Mouse (Mus musculus): ENCODE results near the gene Ikzf1. TPM values are rescaled to one million over a fixed set of nuclear protein-coding genes. Genes with fewer than 3 reads are reported as not detected.

The Ikzf1 gene
- total RNA-seq (2021) = 1 to 10 TPM in 1 of 2 experiments, under 1 TPM in 1; 0.32 to 2.4 TPM
- long read RNA-seq, experiment 1 = 0 reads
- long read RNA-seq, experiment 2 = 0 reads

DNA sequence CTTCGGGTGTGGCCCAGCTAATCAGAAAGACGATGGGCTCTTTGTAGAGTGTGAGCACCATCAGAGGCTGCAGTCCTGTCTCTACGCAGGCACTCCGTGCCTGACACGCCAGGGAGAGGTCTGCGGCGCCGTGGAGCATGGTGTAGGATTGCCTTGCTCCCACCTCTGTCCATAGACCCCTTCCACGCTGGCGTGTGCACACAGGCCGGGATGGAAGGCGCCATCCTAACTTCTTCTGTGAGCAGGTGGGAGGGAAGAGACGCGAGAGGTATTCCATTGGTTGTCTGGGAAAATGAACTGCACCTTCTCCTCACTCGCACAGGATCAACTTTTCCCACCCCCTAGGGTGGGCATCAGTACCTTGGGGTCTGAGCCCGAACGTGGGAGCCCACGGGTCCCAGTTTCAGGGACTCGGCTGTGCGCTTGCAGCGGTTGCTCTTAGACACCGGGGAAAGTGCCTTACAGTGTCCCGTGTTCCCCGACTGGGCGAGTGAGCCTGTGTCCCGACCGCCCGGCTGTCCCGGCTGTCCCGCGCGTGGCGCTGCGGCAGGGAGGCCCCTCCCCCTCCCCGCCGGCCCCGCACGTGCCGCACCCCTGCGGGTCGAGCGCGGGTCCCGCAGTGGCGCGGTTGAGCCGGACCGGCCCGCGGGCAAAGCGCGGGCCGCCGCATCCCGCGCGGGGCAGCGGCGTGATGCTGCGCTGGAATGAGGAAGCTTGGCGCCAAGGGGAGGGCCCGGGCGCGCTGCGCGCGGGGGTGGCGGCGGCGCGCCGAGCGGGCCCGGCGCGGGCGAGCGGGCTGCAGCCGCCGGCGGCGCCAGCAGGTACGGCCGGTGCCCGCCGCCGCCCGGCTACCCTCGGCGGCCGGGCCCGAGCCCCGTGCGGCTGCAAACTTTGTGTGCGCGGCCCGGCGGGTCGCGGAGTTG, at the start of gene Ikzf1:
Gene Ikzf1, plus strand, starts transcription at position 74 of the 923 bp plus-strand sequence.
- intact Hi-C loops (cut with DNase I) = no loop called here
- no peak for DNase-seq

GRCm38 (mm10) chr11:11644303-11644702, 40.5 kb upstream of the Ikzf1 start:
- no peak for DNase-seq
- intact Hi-C loops (cut with DNase I) = no loop called here

DNA sequence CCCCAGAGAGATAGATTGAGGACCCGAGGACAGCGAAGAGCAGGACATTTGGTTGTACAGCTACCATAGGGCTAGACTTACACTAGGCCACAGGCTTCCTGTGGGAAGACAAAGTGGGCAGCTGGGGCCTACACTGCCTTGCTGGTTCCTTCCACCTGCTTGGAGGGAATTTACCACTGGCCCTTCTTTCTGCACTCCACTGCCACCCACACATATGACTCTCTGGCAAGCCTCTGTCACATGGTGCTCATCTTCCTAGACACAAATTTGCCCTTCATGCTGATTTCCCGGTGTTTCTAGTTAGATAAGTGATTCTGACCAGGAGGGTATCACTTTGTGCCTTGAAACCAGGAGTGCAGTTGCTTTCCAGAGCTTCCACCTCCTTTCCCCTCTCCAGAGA, 28.4 kb upstream of the Ikzf1 start:
- no peak for DNase-seq
- intact Hi-C loops (cut with DNase I) = no loop called here

GRCm38 (mm10) chr11:11656995-11657530, 27.7 kb upstream of the Ikzf1 start:
- intact Hi-C loops (cut with DNase I) = no loop called here
- DNase-seq = no peak

DNA sequence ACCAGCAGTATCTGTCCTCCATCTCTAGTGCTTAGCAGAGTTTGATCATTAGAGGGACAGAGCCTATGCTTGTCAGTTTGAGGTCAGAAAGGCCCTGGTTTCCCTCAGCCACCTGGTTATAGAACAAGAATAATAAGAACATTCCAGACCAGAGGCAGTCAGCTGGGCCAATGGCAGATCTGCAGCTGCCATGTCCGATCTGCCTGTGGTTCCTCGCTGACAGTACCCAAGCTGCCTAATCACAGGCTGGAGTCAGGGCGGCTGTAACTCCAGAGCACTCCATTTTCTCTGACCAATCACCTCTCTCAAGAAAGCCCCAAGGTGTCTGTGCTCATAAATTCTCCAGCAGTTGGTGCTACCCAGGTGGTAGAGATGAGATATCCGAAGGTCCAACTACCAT, 27.2 kb upstream of the Ikzf1 start:
- DNase-seq = no peak
- intact Hi-C loops (cut with DNase I) = no loop called here

DNA sequence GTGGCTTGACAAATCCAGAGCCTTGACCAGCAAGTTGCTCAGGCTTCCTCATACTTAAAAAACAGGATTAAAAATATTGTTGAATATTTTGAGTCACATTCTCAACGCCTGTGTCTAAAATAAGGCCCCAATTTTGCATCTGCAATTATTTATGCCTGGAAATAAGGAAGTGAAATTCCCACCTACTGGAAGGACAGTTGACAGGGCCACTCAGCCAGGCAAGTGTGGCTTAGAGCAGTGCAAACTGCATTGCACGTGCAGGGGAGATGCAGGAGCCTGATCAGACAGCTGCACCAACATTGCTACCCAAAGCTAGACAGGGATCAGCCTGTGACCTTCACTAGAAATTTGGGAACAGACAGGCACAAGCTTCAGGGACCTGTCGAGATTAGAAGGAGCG, 26.0 kb upstream of the Ikzf1 start:
- intact Hi-C loops (cut with DNase I) = no loop called here
- no peak for DNase-seq

DNA sequence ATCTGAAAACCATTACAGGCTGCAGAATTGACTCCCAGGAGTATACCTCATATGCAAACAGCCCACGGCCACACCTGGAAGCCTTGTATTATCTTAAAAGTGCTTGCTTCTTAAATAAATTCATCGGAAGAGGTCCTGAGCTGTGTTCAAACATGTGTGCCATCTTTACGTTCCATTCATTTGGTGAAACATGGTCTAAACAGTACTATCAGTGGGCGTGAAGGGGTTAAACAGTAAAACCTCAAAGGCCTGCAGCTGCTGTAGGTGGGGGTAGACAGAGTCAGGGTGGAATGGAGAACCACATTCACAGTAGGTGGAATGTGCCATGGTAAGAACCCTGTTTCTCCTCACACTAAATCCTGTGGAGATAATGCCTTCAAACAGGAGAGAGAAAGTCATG, 24.2 kb upstream of the Ikzf1 start:
- no peak for DNase-seq
- intact Hi-C loops (cut with DNase I) = no loop called here

DNA sequence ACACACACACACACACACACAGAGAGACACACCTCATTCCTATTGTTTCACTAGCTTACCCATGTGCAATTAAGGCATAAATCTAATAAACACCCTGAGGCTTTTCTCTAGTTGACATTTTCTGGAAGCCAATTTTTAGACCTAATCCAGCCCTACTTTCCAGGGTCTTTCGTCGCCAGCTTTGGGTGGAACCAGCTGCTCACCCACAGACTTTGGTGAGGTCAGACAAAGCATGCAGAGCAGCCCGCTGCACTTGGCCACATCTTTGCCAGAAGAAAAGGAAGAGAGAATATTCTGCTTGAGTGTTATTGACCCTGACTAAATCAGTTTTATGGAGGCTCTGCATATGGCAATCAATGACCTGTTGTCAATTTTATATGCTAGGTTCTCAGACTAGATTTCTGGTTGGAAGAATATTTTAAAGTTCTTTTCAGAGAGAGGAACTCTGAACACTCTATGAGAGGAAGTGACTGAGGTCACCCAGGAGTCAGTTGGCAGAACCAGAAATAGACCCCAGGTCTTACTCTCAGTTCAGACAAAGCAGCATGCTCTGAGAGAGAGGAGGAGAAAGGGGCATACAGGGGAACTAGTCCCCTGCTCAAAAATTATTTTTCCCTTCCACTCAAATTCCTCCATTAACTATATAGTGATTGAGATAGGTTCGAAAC, 17.4 kb upstream of the Ikzf1 start:
- intact Hi-C loops (cut with DNase I) = no loop called here
- no peak for DNase-seq

DNA sequence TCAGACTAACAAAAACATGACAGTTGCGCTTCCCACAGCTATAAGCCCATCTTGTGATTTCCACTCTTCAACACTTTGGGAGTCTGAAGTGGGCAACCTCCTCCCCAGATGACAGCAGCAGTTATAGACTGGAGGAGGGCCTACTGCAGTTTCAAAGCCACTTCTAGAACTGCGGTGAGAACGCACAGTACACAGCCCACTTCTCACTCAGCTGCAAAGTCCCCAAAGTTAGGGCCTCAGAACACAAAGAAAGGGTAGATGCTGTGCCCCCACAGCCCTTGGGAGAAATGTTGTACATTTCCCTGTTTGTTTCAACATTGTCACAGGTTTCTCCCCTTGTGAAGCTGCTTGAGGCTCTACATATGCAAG, 16.9 kb upstream of the Ikzf1 start:
- intact Hi-C loops (cut with DNase I) = no loop called here
- no peak for DNase-seq

DNA sequence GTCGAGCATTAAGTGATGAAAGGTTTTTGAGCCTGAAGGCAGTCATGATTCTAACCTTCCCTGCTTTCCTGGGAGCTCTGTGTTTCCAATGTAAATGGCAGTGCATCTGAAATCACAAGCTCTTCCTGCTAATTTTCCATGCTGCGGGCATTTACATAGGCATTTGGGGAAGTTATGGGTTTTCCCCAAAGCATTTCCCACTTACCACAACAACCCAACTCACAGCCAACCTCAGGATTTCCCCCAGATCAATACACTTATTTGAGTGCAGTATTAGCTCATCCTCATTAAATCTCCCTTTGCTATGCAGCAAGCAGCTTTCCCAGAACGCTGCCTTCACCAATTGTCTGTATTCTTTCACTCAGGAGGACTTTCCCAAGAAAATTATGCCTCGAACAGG, 11.8 kb upstream of the Ikzf1 start:
- intact Hi-C loops (cut with DNase I) = no loop called here
- no peak for DNase-seq

- intact Hi-C loops (cut with DNase I) = no loop called here
- no peak for DNase-seq
Measured at GRCm38 (mm10) chr11:11675063-11675462, 9.7 kb upstream of the Ikzf1 start.

DNA sequence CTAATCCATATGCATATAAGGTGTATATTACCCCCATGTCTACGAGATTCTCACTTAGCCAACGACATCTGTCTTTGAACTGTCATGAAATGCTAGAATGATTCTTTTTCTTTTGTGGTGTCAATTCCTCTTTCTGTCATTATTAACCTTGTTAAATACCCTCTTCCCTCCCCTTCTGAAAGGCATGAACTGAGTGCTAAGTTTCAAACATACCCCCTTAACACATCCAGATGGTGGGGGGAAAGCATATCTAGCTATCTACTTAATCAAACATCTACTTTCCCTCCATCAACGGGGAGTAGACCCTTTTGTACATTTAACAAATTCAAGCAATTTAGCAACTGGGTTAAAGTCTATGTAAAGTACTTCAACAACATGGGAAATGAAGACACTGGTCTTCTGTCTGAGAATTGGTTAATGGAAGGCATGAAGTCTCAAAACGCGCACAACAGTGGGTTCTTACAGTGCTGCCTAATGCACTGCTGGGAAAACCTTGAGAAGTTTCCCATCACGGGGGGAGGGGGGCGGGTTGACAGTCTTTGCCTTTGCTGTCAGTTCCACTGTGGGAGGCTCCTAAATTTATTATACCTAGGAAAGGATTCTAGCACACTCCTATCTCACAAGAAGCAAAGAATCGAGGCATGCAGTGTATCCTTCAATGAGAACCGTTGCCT, 8.6 kb upstream of the Ikzf1 start:
- no peak for DNase-seq
- intact Hi-C loops (cut with DNase I) = no loop called here

DNA sequence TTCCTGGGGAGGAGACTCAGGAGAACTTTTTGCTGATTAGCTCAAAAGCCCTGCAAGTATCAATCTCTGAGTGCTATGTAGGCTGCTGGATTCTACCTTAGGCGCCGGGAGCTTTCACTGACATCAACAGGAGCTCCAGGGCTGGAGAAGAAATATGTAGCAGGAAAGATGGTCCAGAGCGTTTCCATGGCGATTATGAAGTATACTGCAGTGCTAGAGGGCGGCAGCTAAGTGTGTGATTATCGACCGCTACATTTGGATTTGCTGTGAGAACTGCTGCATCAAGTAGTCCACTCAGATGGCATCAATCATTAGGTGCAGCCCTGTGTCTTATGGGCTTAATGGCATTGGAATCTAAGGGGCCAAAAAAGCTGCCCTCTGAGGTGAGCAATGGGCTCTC, 7.6 kb upstream of the Ikzf1 start:
- DNase-seq = no peak
- intact Hi-C loops (cut with DNase I) = no loop called here

GRCm38 (mm10) chr11:11678972-11679371, 5.8 kb upstream of the Ikzf1 start:
- DNase-seq = no peak
- intact Hi-C loops (cut with DNase I) = no loop called here

- intact Hi-C loops (cut with DNase I) = no loop called here
Measured at GRCm38 (mm10) chr11:11684056-11684929, 510 bp upstream of the Ikzf1 start.

DNA sequence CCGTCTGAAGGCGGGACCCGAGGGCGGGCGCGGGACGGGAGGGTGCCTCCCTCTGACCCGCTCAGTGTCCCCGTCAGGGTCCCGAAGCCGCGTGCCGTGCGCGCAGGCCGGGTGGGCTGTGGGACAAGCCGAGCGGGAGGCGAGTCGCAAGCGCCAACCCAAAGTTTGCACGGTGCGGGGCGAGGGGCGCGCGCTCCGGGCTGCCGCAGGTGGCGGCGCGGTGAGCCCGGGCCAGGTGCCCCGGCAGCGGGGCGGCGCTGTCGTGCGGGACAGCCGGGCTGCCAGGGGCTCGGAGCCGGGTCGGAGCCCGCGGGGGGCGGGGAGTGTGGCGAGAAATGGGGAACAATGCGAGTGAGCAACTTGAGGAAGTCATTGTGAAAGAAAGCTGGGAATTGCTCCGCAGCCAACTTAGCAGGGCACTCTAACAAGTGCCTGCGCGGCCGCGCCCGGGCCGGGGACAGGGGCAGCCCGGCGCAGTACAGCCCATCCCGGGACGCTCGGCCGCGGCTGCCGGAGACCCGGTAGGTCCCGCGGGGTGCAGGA, 1.1 kb downstream of the Ikzf1 start:
- intact Hi-C loops (cut with DNase I) = no loop called here
- DNase-seq = peak; percentile 34 to 38

More at GRCm38 (mm10) chr11:11684056-11684929, 510 bp upstream of the Ikzf1 start:
- no peak for DNase-seq

- intact Hi-C loops (cut with DNase I) = no loop called here
- no peak for DNase-seq
Measured at GRCm38 (mm10) chr11:11686569-11687051, 1.8 kb downstream of the Ikzf1 start.

DNA sequence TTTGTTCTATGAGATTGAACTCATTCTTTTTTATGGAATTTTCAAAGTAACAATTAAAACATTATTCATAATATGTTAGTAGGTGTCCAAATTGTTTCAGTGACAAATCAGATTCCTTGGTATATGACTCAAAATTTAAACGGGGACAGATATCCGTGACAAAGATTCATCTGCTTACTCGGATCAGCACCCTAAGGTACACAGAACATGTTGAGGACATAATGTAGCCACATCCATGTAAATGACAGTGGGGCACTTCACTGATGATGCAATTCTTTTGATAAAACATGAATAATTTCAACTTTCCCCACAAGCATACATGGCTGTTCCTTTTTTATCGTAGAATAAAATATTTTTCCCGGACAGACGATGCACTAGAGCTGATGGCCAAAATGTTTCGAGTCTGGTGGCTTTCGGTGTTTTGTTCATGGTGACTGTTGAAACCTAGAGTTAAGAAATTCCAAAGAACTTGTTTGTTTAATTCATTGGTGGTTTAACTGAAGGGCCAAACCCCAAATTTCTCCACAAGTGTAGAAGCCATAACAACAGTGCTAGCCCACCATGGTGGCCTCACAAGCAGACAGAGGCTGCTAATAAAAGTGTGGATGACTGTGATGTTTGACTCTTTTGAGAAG, 2.9 kb downstream of the Ikzf1 start:
- intact Hi-C loops (cut with DNase I) = no loop called here
- DNase-seq = no peak

GRCm38 (mm10) chr11:11688766-11689330, 4.0 kb downstream of the Ikzf1 start:
- intact Hi-C loops (cut with DNase I) = no loop called here
- no peak for DNase-seq
